Mouse (Mus musculus) brain, embryonic 14.5 days (tissue): Measurements from ENCODE around the gene Timp3. TPM values are rescaled to one million over a fixed set of nuclear protein-coding genes. Genes with fewer than 3 reads are reported as not detected.

Source experiments
- DNase-seq: peaks from one replicate; pipeline ENCODE4 v3.0.0-alpha.2; 2011; ENCODE audit warnings: low read depth
- CTCF ChIP-seq: fragments of 200-500 bp; IDR thresholded peaks from 2 replicates; pipeline ENCODE4 v1.5.1; 2012; ENCODE audit warnings: inconsistent platforms, mild to moderate bottlenecking, moderate library complexity, borderline replicate concordance; ENCODE audit not compliant: insufficient read depth, insufficient read length; ENCODE audit errors: extremely low read depth
- POLR2A ChIP-seq: fragments of 200-500 bp; IDR thresholded peaks from 2 replicates; pipeline ENCODE4 v1.6.1; 2012; ENCODE audit warnings: mild to moderate bottlenecking, inconsistent platforms, borderline replicate concordance; ENCODE audit not compliant: poor library complexity, insufficient read depth, insufficient read length, severe bottlenecking; ENCODE audit errors: extremely low read depth
- polyA plus RNA-seq: library from polyadenylated mRNA; depleted of rRNA; stranded (reverse); fragments of >200 nt; gene quantifications from 2 replicates; pipeline ENCODE4 v1.2.3, GENCODE M21; 2012

The Timp3 gene
- polyA plus RNA-seq, 1 experiment: 22.8 TPM

DNA sequence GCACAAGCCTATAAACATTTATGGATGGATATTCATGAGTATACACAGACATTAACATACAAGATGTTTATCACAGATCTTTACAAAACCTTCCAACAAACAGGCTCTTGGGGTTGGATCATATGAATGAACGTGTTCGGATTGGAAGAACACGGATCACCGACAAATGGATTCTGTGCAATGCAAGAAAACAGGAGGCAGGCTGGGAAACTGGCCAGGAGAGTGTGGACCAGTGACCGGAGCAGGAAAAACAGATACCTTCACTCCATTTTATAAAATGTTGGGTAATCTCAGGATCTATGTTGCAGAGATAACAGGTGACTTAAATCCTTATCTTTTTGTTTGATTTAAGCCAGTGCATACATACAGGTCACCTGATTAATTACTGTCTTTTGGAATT, 20.0 kb downstream of the Timp3 start:
- no peak for DNase-seq
- TF ChIP-seq POLR2A (no peak), CTCF (no peak)

DNA sequence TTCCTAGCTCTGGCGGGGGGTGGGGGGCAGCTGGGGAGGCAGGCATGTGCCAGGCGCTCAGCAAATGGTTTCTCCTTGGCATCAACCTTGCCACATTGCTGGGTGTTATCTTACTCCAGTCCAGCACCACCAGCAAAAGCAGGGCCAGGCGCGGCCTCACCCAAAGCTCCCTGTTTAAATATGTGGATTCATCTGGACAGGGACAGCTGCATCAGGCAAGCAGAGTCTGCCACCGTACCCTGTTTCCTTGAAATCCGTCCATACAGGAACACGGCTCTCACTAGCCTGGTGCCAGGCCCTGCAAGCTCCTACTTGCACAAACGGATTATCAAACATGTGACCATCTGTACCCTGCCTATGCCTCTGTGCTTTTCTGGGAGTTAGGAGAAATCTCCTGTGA, 21.0 kb downstream of the Timp3 start:
- peak; percentile 70 for DNase-seq
- TF ChIP-seq POLR2A (no peak), CTCF (no peak)

DNA sequence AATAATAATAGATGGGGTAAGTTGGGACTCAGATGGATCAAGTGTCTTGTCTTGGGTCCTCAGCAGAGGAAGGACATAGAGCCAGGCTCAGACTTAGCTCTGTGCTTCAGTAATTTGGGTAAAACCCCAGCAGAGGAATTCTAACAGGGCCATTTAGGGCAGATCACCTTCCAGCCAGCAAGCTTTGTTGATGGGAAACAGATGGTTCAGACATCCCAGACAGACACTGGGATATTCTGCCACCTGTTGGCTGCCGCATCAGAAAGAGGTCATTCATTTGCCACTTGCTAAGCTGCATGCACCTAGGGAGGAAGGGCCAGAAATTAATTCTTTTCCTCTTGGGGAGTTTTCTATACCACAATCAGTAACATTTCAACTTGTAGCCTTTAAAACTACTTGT, 21.8 kb downstream of the Timp3 start:
- no peak for TF ChIP-seq CTCF
- TF ChIP-seq POLR2A: no peak
- no peak for DNase-seq

GRCm38 (mm10) chr10:86323275-86323994, 23.3 kb downstream of the Timp3 start:
- DNase-seq: no peak
- TF ChIP-seq CTCF (no peak), POLR2A (no peak)

- DNase-seq: no peak
- no peak for TF ChIP-seq CTCF
- TF ChIP-seq POLR2A: no peak
Measured at GRCm38 (mm10) chr10:86325272-86325671, 25.1 kb downstream of the Timp3 start.

DNA sequence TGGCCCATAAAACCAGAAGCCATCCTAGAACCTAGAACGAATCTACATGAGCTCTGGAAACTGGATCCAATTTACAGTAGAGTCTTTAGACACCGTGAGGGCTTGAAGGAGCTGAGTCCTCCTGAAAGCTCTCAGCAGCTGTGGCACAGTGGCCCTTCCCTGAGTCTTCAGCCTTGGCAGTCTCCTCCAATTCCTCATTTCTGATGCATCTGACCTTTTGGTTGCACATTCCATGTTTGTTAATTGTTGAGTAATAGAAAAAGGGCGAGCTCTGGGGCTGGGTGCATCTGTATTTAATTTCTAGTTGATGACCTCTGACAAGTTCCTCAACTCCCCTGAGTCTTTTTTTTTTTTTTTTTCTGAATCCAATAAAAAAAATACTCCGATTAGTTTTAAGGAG, 28.0 kb downstream of the Timp3 start:
- TF ChIP-seq CTCF (no peak), POLR2A (no peak)
- DNase-seq: no peak

GRCm38 (mm10) chr10:86328691-86329090, 28.5 kb downstream of the Timp3 start:
- no peak for DNase-seq
- TF ChIP-seq CTCF (no peak), POLR2A (no peak)

DNA sequence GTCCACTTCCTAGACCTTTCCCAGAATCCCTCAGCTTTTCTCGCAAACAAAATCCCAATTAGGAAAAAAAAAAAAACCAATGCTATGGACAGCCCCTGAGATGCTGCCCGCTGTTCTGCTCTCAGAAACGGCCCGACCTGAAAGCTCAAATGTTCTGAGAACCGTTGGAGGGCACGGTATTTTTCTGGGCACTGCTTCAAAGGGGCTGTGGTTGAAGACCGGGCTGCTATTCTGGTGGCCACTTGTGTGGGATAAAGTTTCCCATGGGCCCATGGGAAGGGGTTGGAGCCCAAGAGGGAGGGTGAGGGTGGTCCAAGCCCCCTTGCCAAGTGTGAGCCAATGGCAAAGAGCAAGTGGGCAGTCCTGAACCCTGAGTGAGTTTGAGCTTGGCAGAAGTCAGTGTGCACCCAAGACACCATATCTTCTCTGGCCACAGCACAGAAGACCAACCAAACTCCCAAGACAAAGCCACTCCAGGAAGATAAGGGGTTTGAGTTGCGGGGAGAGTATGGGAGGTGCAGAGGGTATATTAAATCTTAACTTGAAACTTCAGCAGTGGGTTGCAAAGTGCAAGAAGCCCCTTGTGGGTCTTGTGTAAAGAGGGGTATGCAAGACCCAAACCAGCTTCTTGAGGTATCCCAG, 29.2 kb downstream of the Timp3 start:
- TF ChIP-seq POLR2A (no peak), CTCF (no peak)
- no peak for DNase-seq

GRCm38 (mm10) chr10:86330993-86331680, 31.0 kb downstream of the Timp3 start:
- no peak for DNase-seq
- TF ChIP-seq CTCF: no peak
- TF ChIP-seq POLR2A: no peak

GRCm38 (mm10) chr10:86331681-86332281, 31.6 kb downstream of the Timp3 start:
- no peak for DNase-seq
- no peak for TF ChIP-seq POLR2A
- TF ChIP-seq CTCF: no peak

- DNase-seq: no peak
- TF ChIP-seq POLR2A (no peak), CTCF (no peak)
Measured at GRCm38 (mm10) chr10:86332942-86333341, 32.8 kb downstream of the Timp3 start.

DNA sequence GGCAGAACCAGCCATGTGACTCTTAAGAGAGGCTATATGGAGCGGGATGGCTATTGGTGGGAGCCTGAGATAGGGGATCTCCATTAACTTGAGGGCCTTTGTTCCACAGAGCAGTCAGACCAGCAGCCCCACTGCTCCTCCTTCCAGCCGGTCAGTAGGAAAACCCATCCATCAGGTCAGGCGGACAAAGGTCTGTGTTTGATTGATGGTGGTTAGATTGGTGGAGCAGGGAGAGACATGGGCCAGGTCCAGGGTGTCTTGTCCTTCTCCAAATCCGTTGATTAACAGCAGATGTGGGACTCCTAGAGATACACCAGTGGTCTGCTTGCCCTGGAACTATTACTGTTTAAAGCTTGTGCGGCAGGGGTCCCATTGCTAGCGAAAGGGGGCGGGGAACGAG, 34.4 kb downstream of the Timp3 start:
- DNase-seq: no peak
- TF ChIP-seq POLR2A: no peak
- no peak for TF ChIP-seq CTCF

DNA sequence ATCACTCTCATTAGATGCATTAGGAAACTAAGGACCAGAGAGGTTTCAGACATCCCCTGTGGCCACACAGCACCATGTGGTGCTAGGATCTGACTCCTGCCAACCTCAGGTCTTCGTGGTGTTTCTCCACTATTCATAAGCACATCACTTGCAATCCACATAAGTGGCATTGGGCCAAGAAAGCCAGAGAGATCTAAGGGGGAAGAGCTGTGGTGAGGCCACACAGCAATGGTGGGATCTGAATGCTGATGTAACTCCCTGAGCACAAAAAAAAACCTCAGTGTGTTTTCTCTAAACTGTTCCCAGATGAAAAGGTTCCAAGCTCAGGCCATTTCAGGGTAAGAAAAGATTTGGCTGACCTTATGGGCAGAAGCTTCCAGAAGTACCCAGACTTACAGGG, 36.3 kb downstream of the Timp3 start:
- no peak for DNase-seq
- no peak for TF ChIP-seq POLR2A
- no peak for TF ChIP-seq CTCF
